Mouse (Mus musculus): ENCODE measurements around the gene Kpna6.

DNA sequence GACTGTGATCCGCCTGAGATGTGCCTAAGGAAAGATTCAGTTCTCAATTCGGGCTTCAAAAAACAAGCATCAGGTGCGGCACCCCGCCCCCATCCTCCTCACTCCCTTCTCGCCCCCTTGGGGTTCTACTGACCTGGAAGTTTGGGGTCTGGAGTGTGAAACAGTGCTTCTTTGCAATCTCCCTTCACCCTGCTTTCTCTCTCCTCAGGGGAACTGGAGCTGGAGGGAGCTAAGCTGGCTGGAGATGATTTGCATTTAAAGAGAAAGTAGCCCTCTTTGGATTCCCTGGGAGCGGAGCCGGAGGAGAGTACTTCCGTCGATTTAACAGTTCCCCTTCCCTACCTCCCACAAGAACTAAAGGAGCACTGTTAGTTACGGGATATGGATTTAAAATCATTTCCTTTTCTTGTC lies 48.9 kb downstream of the Kpna6 start, which contains the start of gene Ccdc28b:
- TF ChIP-seq CTCF (IDR thresholded peaks at IDR 0.05; ENCODE audit: low read depth, low read length) (no peak), TAL1 (conservative IDR thresholded peaks at IDR 0.05; ENCODE audit: low read depth, low read length) (no peak), GATA1 (IDR thresholded peaks at IDR 0.05; ENCODE audit: borderline replicate concordance, low read length) (no peak)

All from G1E (cell line).